Mouse (Mus musculus) olfactory bulb, adult 2 months (tissue): ENCODE data around the gene Negr1.

Source experiments
- CTCF ChIP-seq: fragments of 200-500 bp; IDR thresholded peaks from 2 replicates; pipeline ENCODE4 v1.5.1; 2012; ENCODE audit warnings: low read depth, mild to moderate bottlenecking, low read length, moderate library complexity; ENCODE audit not compliant: insufficient read depth
- POLR2A ChIP-seq: fragments of 200-500 bp; IDR thresholded peaks from 2 replicates; pipeline ENCODE4 v1.6.1; 2012; ENCODE audit warnings: mild to moderate bottlenecking, low read depth, low read length, moderate library complexity; ENCODE audit not compliant: insufficient read depth

GRCm38 (mm10) chr3:157255863-157256262 lies 694.3 kb downstream of the Negr1 start:
- no peak for TF ChIP-seq CTCF
- no peak for TF ChIP-seq POLR2A
